Mouse (Mus musculus) embryo, embryonic 11 days (tissue): ENCODE data around the gene Arhgap33.
A peak's percentile ranks its signal among the peaks of the same experiment; 100 is the strongest.

Experiments
- DNase-seq: peaks from one replicate; pipeline ENCODE4 v3.0.0-alpha.2; 2015

Gene Arhgap33

GRCm38 (mm10) chr7:30534633-30535577 lies at the start of gene Arhgap33:
Gene Arhgap33 (minus strand): TSS chr7:30535060.
- peak; percentile 100 for DNase-seq

GRCm38 (mm10) chr7:30584339-30584738 lies 49.5 kb upstream of the Arhgap33 start:
- no peak for DNase-seq

GRCm38 (mm10) chr7:30581547-30581946 lies 46.7 kb upstream of the Arhgap33 start:
- no peak for DNase-seq

- no peak for DNase-seq
Measured at GRCm38 (mm10) chr7:30579950-30580349, 45.1 kb upstream of the Arhgap33 start.

GRCm38 (mm10) chr7:30572969-30573368 lies 38.1 kb upstream of the Arhgap33 start:
- no peak for DNase-seq

GRCm38 (mm10) chr7:30572389-30572788 lies 37.5 kb upstream of the Arhgap33 start:
- DNase-seq, result no peak

- no peak for DNase-seq
Measured at GRCm38 (mm10) chr7:30567555-30567954, 32.7 kb upstream of the Arhgap33 start.

GRCm38 (mm10) chr7:30566033-30566432 lies 31.2 kb upstream of the Arhgap33 start:
- DNase-seq, result no peak

- no peak for DNase-seq
Measured at GRCm38 (mm10) chr7:30564970-30565571, 30.2 kb upstream of the Arhgap33 start, which contains the start of gene Igflr1. Gene Igflr1 (plus strand): TSS chr7:30565427.

- DNase-seq, result no peak
Measured at GRCm38 (mm10) chr7:30563906-30564280, 29.0 kb upstream of the Arhgap33 start.

- peak; percentile 98 for DNase-seq
Measured at GRCm38 (mm10) chr7:30563117-30563905, 28.5 kb upstream of the Arhgap33 start, which contains the start of the genes U2af1l4, Gm49396 and Psenen. Gene U2af1l4 (plus strand): TSS chr7:30563301. Gene Gm49396 (plus strand): TSS chr7:30563344. Gene Psenen (minus strand): TSS chr7:30563627.

- DNase-seq, result no peak
Measured at GRCm38 (mm10) chr7:30562526-30563116, 27.8 kb upstream of the Arhgap33 start.

- DNase-seq, result no peak
Measured at GRCm38 (mm10) chr7:30560296-30560695, 25.4 kb upstream of the Arhgap33 start.

- peak; percentile 97 for DNase-seq
Measured at GRCm38 (mm10) chr7:30559443-30559954, 24.6 kb upstream of the Arhgap33 start, which contains the start of gene Lin37. Gene Lin37 (minus strand): TSS chr7:30559838.

- DNase-seq, result no peak
Measured at GRCm38 (mm10) chr7:30558656-30559442, 24.0 kb upstream of the Arhgap33 start.

GRCm38 (mm10) chr7:30557901-30558514 lies 23.1 kb upstream of the Arhgap33 start:
- DNase-seq, result no peak

GRCm38 (mm10) chr7:30556894-30557536 lies 22.2 kb upstream of the Arhgap33 start:
- peak; percentile 35 for DNase-seq

GRCm38 (mm10) chr7:30553810-30554584 lies 19.1 kb upstream of the Arhgap33 start:
- DNase-seq, result no peak

- DNase-seq, result peak; percentile 24
Measured at GRCm38 (mm10) chr7:30553021-30553589, 18.2 kb upstream of the Arhgap33 start.
